Mouse (Mus musculus): Measurements from ENCODE around the gene Ebi3.

DNA sequence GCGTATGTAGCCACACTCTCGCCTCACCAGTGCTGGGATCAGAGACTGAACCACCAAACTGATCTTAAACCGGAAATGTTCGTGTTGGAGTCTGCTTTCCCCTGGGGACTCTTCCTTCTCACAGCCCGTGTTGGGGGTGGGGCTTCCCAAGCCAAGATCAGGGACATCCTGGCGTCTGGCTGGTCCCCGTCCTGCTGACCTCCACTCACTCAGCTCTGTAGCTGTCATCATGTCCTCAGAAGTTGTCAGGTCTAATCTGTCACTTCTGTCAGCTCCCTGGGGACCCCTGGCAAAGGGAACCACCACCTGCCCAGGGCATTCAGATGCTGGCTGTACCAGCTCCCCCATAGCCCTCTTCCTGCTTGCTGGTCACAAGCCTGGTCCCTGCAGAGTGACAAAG is 15.8 kb downstream of the Ebi3 start:
- TF ChIP-seq POLR2A (IDR thresholded peaks at IDR 0.05; ENCODE audit: low read depth, low read length) (no peak), CTCF (IDR thresholded peaks at IDR 0.05; ENCODE audit: borderline replicate concordance, insufficient read depth, low read length) (no peak)
